Mouse (Mus musculus): ENCODE data around the gene Ddx10. TPM values are rescaled to one million over a fixed set of nuclear protein-coding genes. Genes with fewer than 3 reads are reported as not detected.
A peak's percentile ranks its signal among the peaks of the same experiment; 100 is the strongest.

Gene Ddx10
- 27.9 and 32.2 TPM in 2 replicates for polyA plus RNA-seq (2014; fragmentation: Nextera tagmentation; extraction: Ambion mirVana)

- WGBS = under 1% methylated on average over 35 of the region's 35 CpGs
- DNase-seq (ENCODE audit: low spot score) (peak; percentile 97), ATAC-seq (replicated peaks; ENCODE audit: low FRiP score) (peak; percentile 100)
- peak within 1 kb of the TSS; percentile 87 for H3K4me2 ChIP-seq (ENCODE audit: low read depth, low read length, severe bottlenecking)
- H3K27me3 ChIP-seq (ENCODE audit: control insufficient read depth, insufficient read depth, low read length) = no peaks in the 10 kb centered on the region
- no peaks in the 10 kb centered on the region for H3K9me3 ChIP-seq (ENCODE audit: control insufficient read depth, low read length)
- peak within 1 kb of the TSS; percentile 65 for H3K9ac ChIP-seq (ENCODE audit: low read length)
- no peak within 1 kb of the TSS for H3K27ac ChIP-seq (ENCODE audit: low read depth, low read length)
- no peaks in the 10 kb centered on the region for H3K36me3 ChIP-seq (ENCODE audit: control insufficient read depth, insufficient read depth, low read length)
- peaks cover 3% of the 10 kb centered on the region; the same call in 1 of the 2 replicates for H3K4me1 ChIP-seq (replicated peaks; ENCODE audit: control insufficient read depth, insufficient read depth, low read length)
- peak within 1 kb of the TSS; percentile 85 for H3K4me3 ChIP-seq (ENCODE audit: low read depth, low read length)
Measured at GRCm38 (mm10) chr9:53247953-53248397, at the start of gene Ddx10. TSS of gene Ddx10 (minus strand) at chr9:53248053.

- no peak overlapping the region for H3K4me3 ChIP-seq (ENCODE audit: low read depth, low read length)
- no peak overlapping the region for H3K4me2 ChIP-seq (ENCODE audit: low read depth, low read length, severe bottlenecking)
- H3K4me1 ChIP-seq (replicated peaks; ENCODE audit: control insufficient read depth, insufficient read depth, low read length) = no peaks in the 10 kb centered on the region
- no peak overlapping the region for H3K27ac ChIP-seq (ENCODE audit: low read depth, low read length)
- H3K27me3 ChIP-seq (ENCODE audit: control insufficient read depth, insufficient read depth, low read length) = no peaks in the 10 kb centered on the region
- DNase-seq (ENCODE audit: low spot score) (no peak), ATAC-seq (replicated peaks; ENCODE audit: low FRiP score) (no peak)
- H3K9me3 ChIP-seq (ENCODE audit: control insufficient read depth, low read length) = no peaks in the 10 kb centered on the region
- no peaks in the 10 kb centered on the region for H3K36me3 ChIP-seq (ENCODE audit: control insufficient read depth, insufficient read depth, low read length)
- no peak overlapping the region for H3K9ac ChIP-seq (ENCODE audit: low read length)
Measured at GRCm38 (mm10) chr9:53292833-53293232, 45.0 kb upstream of the Ddx10 start.

- Histone ChIP-seq H3K4me2 (ENCODE audit: low read depth, low read length, severe bottlenecking) (no peak overlapping the region), H3K4me3 (ENCODE audit: low read depth, low read length) (no peak overlapping the region), H3K4me1 (replicated peaks; ENCODE audit: control insufficient read depth, insufficient read depth, low read length) (no peaks in the 10 kb centered on the region), H3K27me3 (ENCODE audit: control insufficient read depth, insufficient read depth, low read length) (no peaks in the 10 kb centered on the region), H3K9ac (ENCODE audit: low read length) (no peak overlapping the region), H3K9me3 (ENCODE audit: control insufficient read depth, low read length) (no peaks in the 10 kb centered on the region), H3K27ac (ENCODE audit: low read depth, low read length) (no peak overlapping the region), H3K36me3 (ENCODE audit: control insufficient read depth, insufficient read depth, low read length) (no peaks in the 10 kb centered on the region)
- 90% methylated on average over 3 of the region's 3 CpGs for WGBS
- DNase-seq (ENCODE audit: low spot score) (no peak), ATAC-seq (replicated peaks; ENCODE audit: low FRiP score) (no peak)
Measured at GRCm38 (mm10) chr9:53290006-53290405, 42.2 kb upstream of the Ddx10 start.

GRCm38 (mm10) chr9:53286793-53287192 is 38.9 kb upstream of the Ddx10 start:
- Histone ChIP-seq H3K27me3 (ENCODE audit: control insufficient read depth, insufficient read depth, low read length) (no peaks in the 10 kb centered on the region), H3K9me3 (ENCODE audit: control insufficient read depth, low read length) (no peaks in the 10 kb centered on the region), H3K27ac (ENCODE audit: low read depth, low read length) (no peak overlapping the region), H3K4me1 (replicated peaks; ENCODE audit: control insufficient read depth, insufficient read depth, low read length) (no peaks in the 10 kb centered on the region), H3K36me3 (ENCODE audit: control insufficient read depth, insufficient read depth, low read length) (no peaks in the 10 kb centered on the region), H3K9ac (ENCODE audit: low read length) (no peak overlapping the region), H3K4me2 (ENCODE audit: low read depth, low read length, severe bottlenecking) (no peak overlapping the region), H3K4me3 (ENCODE audit: low read depth, low read length) (no peak overlapping the region)
- WGBS = 89% methylated on average over 6 of the region's 6 CpGs
- no peak for DNase-seq (ENCODE audit: low spot score)
- ATAC-seq (replicated peaks; ENCODE audit: low FRiP score) = no peak

- Histone ChIP-seq H3K4me3 (ENCODE audit: low read depth, low read length) (no peak overlapping the region), H3K36me3 (ENCODE audit: control insufficient read depth, insufficient read depth, low read length) (no peaks in the 10 kb centered on the region), H3K4me2 (ENCODE audit: low read depth, low read length, severe bottlenecking) (no peak overlapping the region), H3K27me3 (ENCODE audit: control insufficient read depth, insufficient read depth, low read length) (no peaks in the 10 kb centered on the region), H3K9ac (ENCODE audit: low read length) (no peak overlapping the region), H3K4me1 (replicated peaks; ENCODE audit: control insufficient read depth, insufficient read depth, low read length) (no peaks in the 10 kb centered on the region), H3K27ac (ENCODE audit: low read depth, low read length) (no peak overlapping the region), H3K9me3 (ENCODE audit: control insufficient read depth, low read length) (no peaks in the 10 kb centered on the region)
- DNase-seq (ENCODE audit: low spot score) (no peak), ATAC-seq (replicated peaks; ENCODE audit: low FRiP score) (no peak)
- WGBS = 95% methylated on average over 2 of the region's 2 CpGs
Measured at GRCm38 (mm10) chr9:53278997-53279396, 31.1 kb upstream of the Ddx10 start.

- WGBS = 87% methylated on average over 1 of the region's 1 CpGs
- H3K9ac ChIP-seq (ENCODE audit: low read length) = no peak overlapping the region
- H3K36me3 ChIP-seq (ENCODE audit: control insufficient read depth, insufficient read depth, low read length) = no peaks in the 10 kb centered on the region
- DNase-seq (ENCODE audit: low spot score) (no peak), ATAC-seq (replicated peaks; ENCODE audit: low FRiP score) (no peak)
- no peak overlapping the region for H3K27ac ChIP-seq (ENCODE audit: low read depth, low read length)
- H3K27me3 ChIP-seq (ENCODE audit: control insufficient read depth, insufficient read depth, low read length) = no peaks in the 10 kb centered on the region
- H3K4me1 ChIP-seq (replicated peaks; ENCODE audit: control insufficient read depth, insufficient read depth, low read length) = no peaks in the 10 kb centered on the region
- no peak overlapping the region for H3K4me2 ChIP-seq (ENCODE audit: low read depth, low read length, severe bottlenecking)
- no peaks in the 10 kb centered on the region for H3K9me3 ChIP-seq (ENCODE audit: control insufficient read depth, low read length)
- H3K4me3 ChIP-seq (ENCODE audit: low read depth, low read length) = no peak overlapping the region
Measured at GRCm38 (mm10) chr9:53276381-53276780, 28.5 kb upstream of the Ddx10 start.

GRCm38 (mm10) chr9:53272714-53273113 is 24.9 kb upstream of the Ddx10 start:
- H3K9ac ChIP-seq (ENCODE audit: low read length) = no peak overlapping the region

GRCm38 (mm10) chr9:53272207-53272606 is 24.4 kb upstream of the Ddx10 start:
- Histone ChIP-seq H3K9me3 (ENCODE audit: control insufficient read depth, low read length) (no peaks in the 10 kb centered on the region), H3K4me2 (ENCODE audit: low read depth, low read length, severe bottlenecking) (no peak overlapping the region), H3K27ac (ENCODE audit: low read depth, low read length) (no peak overlapping the region), H3K9ac (ENCODE audit: low read length) (no peak overlapping the region), H3K36me3 (ENCODE audit: control insufficient read depth, insufficient read depth, low read length) (no peaks in the 10 kb centered on the region), H3K27me3 (ENCODE audit: control insufficient read depth, insufficient read depth, low read length) (no peaks in the 10 kb centered on the region), H3K4me3 (ENCODE audit: low read depth, low read length) (no peak overlapping the region), H3K4me1 (replicated peaks; ENCODE audit: control insufficient read depth, insufficient read depth, low read length) (no peaks in the 10 kb centered on the region)
- no peak for ATAC-seq (replicated peaks; ENCODE audit: low FRiP score)
- no peak for DNase-seq (ENCODE audit: low spot score)
- WGBS = 76% methylated on average over 5 of the region's 5 CpGs

More at GRCm38 (mm10) chr9:53272714-53273113, 24.9 kb upstream of the Ddx10 start:
- Histone ChIP-seq H3K4me3 (ENCODE audit: low read depth, low read length) (no peak overlapping the region), H3K9me3 (ENCODE audit: control insufficient read depth, low read length) (no peaks in the 10 kb centered on the region), H3K36me3 (ENCODE audit: control insufficient read depth, insufficient read depth, low read length) (no peaks in the 10 kb centered on the region), H3K4me2 (ENCODE audit: low read depth, low read length, severe bottlenecking) (no peak overlapping the region), H3K27ac (ENCODE audit: low read depth, low read length) (no peak overlapping the region), H3K27me3 (ENCODE audit: control insufficient read depth, insufficient read depth, low read length) (no peaks in the 10 kb centered on the region), H3K4me1 (replicated peaks; ENCODE audit: control insufficient read depth, insufficient read depth, low read length) (no peaks in the 10 kb centered on the region)
- 82% methylated on average over 4 of the region's 4 CpGs for WGBS
- DNase-seq (ENCODE audit: low spot score) (no peak), ATAC-seq (replicated peaks; ENCODE audit: low FRiP score) (no peak)

- no peaks in the 10 kb centered on the region for H3K27me3 ChIP-seq (ENCODE audit: control insufficient read depth, insufficient read depth, low read length)
- ATAC-seq (replicated peaks; ENCODE audit: low FRiP score) = no peak
- H3K9me3 ChIP-seq (ENCODE audit: control insufficient read depth, low read length) = no peaks in the 10 kb centered on the region
- no peak overlapping the region for H3K9ac ChIP-seq (ENCODE audit: low read length)
- WGBS = 79% methylated on average over 5 of the region's 5 CpGs
- H3K4me1 ChIP-seq (replicated peaks; ENCODE audit: control insufficient read depth, insufficient read depth, low read length) = no peaks in the 10 kb centered on the region
- H3K36me3 ChIP-seq (ENCODE audit: control insufficient read depth, insufficient read depth, low read length) = no peaks in the 10 kb centered on the region
- H3K4me2 ChIP-seq (ENCODE audit: low read depth, low read length, severe bottlenecking) = no peak overlapping the region
- DNase-seq (ENCODE audit: low spot score) = no peak
- no peak overlapping the region for H3K27ac ChIP-seq (ENCODE audit: low read depth, low read length)
- no peak overlapping the region for H3K4me3 ChIP-seq (ENCODE audit: low read depth, low read length)
Measured at GRCm38 (mm10) chr9:53271281-53272022, 23.6 kb upstream of the Ddx10 start.

All from forebrain, embryonic 11.5 days (tissue).